Mouse (Mus musculus) lung, postnatal 25 days (tissue): ENCODE measurements around the gene Fam149b.

Experiments used
- DNase-seq: peaks from one replicate; pipeline ENCODE4 v3.0.0; 2022; ENCODE audit warnings: low spot score

The Fam149b gene

DNA sequence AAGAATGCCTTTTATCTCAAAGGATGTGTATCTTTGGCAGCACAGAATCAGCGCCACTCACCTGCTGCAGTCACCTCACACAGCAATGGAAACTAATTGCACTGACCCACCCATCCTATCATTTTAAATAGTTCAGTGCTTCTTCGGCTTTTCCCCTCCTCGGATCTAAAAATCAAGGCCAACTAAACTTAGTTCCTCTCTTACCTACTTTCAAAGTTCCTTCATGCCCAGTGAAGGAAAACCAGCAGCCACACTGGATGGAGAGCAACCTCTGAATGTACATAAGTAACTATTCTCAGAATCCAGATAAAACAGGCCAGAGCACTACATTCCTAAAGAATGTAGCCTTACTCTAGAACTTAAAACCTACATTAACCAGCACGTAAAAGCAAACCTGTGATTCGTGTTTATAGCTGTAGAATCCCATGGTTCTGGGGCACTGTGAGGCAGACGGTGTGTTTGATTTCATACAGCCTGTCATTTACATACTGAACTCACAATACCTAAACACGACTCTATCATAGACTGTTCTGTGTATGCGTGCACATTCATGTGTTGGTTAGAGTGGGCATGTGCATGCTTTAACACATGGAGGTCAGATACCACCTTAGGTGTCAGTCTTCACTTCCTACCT lies 41.6 kb downstream of the Fam149b start:
- no peak for DNase-seq

GRCm38 (mm10) chr14:20392326-20392725 lies 44.4 kb downstream of the Fam149b start:
- DNase-seq, result no peak

DNA sequence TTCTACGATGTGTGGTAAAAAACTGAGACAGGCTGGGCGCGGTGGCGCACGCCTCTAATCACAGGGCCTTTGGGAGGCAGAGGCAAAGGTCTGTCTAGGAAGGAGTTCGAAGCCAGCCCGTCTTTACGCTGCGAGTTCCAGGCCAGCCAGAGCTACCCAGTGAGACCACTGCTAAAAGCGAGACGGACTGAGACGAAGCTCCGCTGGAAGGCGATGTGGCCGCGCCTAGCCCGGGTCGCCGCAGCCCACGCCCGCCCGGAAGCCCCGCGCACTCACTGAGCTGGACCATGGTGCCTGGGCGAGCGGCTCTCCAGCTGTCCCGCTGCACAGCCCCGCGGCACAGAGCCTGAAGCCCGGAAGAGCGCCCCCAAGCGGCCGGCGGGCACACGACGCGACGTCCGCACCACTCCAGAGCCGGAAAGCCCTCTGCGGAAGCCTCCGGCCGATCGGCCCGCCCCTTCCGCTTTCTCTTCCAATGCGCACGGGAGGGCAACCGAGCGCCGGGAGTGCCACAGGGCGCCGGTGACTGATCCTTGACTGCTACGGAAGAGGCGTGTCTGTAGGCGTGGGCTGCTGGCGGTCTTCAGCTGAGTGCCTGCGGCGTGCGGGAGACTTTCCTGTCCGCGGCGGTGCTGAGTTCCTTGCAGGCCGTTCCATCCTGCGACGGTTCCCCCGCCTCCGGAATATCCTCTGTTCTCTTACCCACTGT lies 45.4 kb downstream of the Fam149b start, which contains the start of gene Mrps16:
Gene Mrps16 (minus strand): TSS at position 430 of the 709 bp plus-strand sequence.
- DNase-seq, result peak; percentile 97

GRCm38 (mm10) chr14:20397220-20397619 lies 49.3 kb downstream of the Fam149b start:
- DNase-seq, result no peak

DNA sequence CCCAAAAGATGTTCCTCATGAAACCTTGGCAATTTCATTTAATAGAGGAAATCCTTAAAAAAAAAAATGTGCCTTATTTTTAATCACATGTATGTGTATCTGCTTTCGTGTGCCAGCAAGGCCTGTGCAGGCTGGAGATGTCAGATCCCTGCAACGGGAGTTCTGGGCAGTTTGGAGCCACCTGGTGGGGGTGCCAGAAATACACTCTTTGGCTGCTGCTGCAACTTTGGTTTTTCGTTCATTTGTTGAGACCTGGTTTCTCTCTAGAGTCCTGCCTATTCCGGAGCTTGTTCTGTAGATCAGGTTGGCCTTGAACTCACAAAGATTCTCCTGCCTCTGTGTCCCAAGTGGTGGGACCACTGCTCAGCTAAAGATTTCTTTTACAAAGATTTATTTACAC lies 50.9 kb downstream of the Fam149b start:
- DNase-seq, result no peak

- DNase-seq, result peak; percentile 39
Measured at GRCm38 (mm10) chr14:20400071-20400470, 52.1 kb downstream of the Fam149b start.

GRCm38 (mm10) chr14:20422257-20422656 lies 74.3 kb downstream of the Fam149b start:
- peak; percentile 8 for DNase-seq

GRCm38 (mm10) chr14:20423046-20423445 lies 75.1 kb downstream of the Fam149b start:
- no peak for DNase-seq

- DNase-seq, result no peak
Measured at GRCm38 (mm10) chr14:20428593-20428992, 80.6 kb downstream of the Fam149b start.

DNA sequence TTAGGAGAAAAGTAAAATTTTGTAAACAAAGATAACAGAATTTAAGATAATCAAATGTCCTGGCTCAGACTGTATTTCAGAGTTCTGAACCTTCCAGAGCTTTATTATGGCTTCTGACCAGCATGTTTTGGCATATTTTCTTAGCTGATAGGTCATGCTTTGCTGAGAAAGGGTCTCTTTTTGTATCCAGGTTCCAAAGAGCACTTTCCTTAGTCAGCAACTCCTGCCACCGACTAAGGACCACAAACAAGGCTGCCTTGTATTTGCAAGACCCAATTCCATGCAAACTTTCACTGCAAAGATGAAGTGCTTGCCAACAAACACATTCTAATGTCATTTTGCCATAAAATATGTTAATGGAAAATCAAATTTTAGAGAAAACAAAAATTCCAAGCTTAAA lies 81.9 kb downstream of the Fam149b start:
- DNase-seq, result no peak

- DNase-seq, result no peak
Measured at GRCm38 (mm10) chr14:20431726-20432125, 83.8 kb downstream of the Fam149b start.

- no peak for DNase-seq
Measured at GRCm38 (mm10) chr14:20432420-20432819, 84.5 kb downstream of the Fam149b start.
